Mouse (Mus musculus) right cerebral cortex, postnatal 14 days (tissue): ENCODE data around the gene Ndufaf8.
A peak's percentile ranks its signal among the peaks of the same experiment; 100 is the strongest.

ENCODE experiments used
- DNase-seq: peaks from one replicate; pipeline ENCODE4 v3.0.0; 2022

The Ndufaf8 gene

DNA sequence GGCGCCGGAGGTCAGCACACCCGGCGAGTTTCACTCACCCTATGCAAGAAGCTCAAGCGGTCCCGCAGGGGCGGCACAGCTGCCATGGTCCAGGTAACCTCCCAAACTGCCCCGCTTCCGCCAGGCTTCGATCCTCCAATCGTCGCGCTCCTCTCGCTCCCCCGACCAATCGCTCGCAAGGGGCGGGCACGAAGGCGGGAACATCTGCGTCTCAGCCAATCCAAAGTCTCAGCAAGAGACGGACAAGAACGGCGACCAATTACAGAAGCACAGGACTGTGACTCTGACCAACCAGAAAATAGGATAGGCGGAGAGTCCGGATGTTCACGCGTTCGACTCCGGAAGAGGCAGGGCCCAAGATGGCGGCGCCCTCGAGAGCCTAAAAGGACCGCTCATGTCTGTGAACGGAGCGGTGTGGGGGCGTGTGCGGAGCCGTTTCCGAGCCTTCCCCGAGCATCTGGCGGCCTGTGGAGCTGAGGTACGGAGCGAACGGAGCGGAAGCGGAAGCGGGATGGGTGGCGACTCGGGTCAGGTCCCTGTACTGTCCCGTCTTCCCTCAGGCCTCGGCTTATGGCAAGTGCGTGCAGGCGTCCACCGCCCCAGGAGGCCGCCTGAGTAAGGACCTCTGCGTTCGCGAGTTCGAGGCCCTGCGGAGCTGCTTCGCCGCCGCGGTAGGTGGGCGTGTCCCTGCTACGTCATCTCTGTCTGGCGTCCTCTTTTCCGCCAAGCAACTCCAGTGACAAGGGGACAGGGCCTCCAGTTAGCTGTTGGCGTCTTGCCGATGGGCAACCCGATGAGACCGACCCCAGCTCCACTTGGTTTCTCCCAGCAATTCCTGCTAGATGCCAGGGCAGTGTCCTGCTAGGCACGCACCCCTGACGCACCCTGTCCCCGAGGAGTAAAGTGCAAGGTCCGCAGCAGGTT is at the start of gene Ndufaf8, which contains the start of gene Tepsin:
TSS of gene Ndufaf8 (plus strand) at position 341 of the 924 bp plus-strand sequence.
TSS of gene Tepsin (minus strand) at position 144 of the 924 bp plus-strand sequence.
- peak; percentile 95 for DNase-seq

DNA sequence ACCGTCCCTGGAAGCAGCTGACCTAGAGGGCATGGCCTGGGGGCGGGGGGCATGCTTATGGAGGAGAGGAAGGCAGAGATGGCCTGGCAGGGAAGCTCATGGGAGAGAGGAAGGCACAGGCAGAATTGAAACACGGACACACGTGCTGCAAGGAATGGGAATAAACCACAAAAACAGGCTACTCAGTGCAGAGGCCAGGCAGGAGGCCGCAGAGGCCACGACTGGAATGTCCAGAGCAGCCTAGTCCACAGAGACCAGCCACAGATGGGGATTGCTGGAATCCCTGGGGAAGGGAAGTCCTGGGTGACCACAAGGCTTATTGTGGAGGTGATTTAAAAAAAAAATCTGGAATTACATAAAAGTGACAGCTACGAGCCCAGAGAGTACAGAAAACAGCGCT is 49.7 kb upstream of the Ndufaf8 start:
- no peak for DNase-seq

DNA sequence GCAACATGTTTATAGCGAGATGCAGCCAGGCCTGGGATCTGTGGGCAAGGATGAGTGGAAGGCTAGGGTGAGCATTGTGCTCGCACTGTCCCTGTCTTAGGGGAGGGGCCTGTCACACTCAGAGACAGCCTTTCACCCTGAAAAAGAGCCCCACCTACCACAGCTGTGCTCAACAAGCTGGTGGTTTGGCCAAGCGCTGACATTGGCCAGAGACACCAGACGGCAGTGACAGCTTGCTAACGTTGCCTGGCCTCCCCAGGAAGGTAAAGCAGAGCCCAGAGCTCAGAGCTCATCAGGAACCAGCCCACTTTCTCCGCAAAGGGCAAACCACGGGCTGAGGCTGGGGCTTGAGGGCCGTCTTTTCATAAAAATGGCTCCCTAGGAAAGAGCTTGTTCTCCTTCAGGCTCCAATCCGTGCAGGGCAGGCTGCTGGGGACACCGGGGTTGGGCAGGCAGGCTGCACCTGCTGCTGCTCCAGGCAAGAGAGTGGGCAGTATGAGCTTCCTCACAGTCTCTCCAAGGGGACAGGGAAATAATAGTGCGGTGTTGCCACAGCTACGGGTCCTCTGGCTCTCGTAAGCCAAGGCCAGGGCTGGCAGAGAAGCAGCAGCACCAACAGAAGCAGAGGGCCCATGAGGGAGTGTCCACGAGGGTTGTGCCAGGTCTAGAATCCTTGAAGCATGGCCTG is 47.5 kb upstream of the Ndufaf8 start:
- DNase-seq: no peak

- no peak for DNase-seq
Measured at GRCm38 (mm10) chr11:120052274-120052673, 46.5 kb upstream of the Ndufaf8 start.

GRCm38 (mm10) chr11:120053846-120054245 is 44.9 kb upstream of the Ndufaf8 start:
- no peak for DNase-seq

- no peak for DNase-seq
Measured at GRCm38 (mm10) chr11:120055953-120056732, 42.6 kb upstream of the Ndufaf8 start.

DNA sequence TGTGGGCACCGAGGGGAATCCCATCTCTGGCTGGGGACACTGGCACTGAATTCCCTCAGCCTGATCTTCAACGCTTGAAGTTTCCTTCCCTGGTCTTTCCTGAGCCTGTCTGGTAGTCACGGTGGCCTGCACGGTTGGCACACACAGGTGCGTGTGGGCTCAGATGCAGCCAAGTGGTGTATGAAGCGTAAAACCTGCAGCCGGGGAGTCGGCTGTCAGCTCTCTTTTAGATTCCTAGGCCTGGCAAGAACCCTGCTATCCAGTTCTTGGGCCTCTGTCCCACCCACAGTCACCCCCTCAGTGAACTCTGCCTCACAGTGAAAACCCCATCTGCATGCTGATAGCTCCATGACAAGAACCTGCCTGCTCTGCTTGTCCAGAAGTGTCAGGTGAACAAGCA is 38.1 kb upstream of the Ndufaf8 start:
- no peak for DNase-seq

- no peak for DNase-seq
Measured at GRCm38 (mm10) chr11:120063326-120063725, 35.4 kb upstream of the Ndufaf8 start.

- no peak for DNase-seq
Measured at GRCm38 (mm10) chr11:120064006-120064667, 34.6 kb upstream of the Ndufaf8 start.

DNA sequence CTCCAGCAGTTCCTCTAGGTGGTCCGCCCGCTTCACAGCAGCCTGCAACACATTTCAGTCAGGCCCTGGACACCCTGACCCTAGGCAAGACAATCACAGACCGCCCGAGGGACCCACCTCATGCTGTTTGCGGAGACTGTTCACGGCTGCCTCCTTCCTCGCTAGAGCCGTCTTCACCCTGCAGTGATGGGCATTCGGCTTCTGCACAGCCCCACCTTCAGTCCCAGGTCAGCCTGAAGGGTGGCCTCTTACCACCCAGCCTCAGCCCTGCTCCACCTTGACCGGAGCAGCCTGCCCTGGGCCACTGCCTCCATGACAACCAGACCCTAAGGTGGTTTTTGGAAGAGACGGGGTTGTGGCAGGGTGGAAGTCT is 34.1 kb upstream of the Ndufaf8 start:
- DNase-seq: no peak

DNA sequence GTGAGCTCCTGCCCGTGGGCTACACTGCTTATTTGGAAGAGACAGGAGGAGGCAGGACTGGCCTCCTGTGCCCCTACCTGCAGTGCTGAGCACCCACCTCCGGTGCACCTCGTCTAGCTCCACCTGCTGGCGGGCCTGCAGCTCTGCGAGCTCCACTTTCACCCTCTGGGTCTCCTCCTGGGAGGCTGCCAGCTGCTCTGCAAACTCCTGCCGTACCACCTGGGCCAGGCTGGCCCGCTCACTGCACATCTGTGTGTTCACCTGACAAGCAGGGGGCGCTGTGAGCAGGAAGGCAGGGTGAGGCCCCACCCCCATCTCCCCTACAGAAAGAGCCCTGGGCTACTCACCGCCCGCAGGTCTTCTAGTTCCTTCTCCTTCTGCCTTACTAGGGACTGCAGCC is 33.4 kb upstream of the Ndufaf8 start:
- peak; percentile 70 for DNase-seq

GRCm38 (mm10) chr11:120067834-120068233 is 30.9 kb upstream of the Ndufaf8 start:
- DNase-seq: no peak

GRCm38 (mm10) chr11:120069261-120069660 is 29.5 kb upstream of the Ndufaf8 start:
- no peak for DNase-seq

DNA sequence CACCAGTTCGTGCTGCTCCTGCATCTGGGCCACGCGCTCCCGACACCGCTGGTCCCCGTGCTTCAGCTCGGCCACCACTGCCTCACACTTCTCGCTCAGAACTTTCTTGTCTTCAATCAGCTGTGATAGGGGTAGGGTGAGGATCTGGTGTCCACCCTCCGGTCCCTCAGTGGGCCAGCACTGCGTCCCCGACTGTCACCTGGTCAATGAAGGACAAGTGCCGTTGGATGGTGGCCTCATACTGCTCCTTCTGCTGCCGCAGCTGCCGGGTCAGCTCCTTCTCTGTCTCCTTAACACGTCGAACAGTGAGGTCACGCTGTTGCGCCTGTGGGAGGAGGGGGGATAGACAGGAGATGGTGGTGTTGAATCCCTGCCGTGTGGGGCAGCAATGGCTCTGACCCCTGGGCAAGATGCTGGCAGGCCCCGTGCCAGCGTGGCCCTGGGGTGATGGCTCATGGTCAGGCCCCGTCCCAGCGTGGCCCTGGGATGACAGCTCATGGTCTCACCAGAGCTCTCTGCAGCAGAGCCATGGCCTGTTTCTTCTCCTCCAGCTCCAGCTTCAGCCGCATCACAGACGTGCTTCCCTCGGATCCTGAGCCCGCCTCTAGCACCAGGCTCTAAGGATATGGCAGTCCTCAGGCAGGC is 28.3 kb upstream of the Ndufaf8 start:
- no peak for DNase-seq

GRCm38 (mm10) chr11:120071065-120071464 is 27.7 kb upstream of the Ndufaf8 start:
- no peak for DNase-seq

GRCm38 (mm10) chr11:120071731-120072320 is 26.9 kb upstream of the Ndufaf8 start:
- no peak for DNase-seq

GRCm38 (mm10) chr11:120072986-120073647 is 25.6 kb upstream of the Ndufaf8 start:
- DNase-seq: no peak

DNA sequence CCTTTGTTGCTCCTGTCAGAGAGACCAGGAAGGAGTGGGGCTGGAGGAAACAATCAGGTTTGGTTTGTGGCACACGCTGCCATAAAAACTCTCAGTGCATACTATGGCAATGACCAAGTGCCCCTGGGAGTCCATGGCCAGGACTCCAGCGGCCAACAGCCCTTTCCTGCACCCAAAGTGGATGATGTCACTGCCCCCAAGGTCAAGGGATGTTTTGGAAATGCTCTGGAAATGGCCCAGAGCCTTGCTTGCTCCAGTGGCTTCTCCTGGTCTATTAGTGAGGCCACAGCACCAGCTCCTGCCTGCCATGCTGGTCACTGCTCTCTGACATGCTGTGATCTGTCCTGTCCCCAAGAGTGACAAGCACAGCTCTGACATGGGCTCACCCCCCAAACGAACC is 22.5 kb upstream of the Ndufaf8 start:
- DNase-seq: no peak

GRCm38 (mm10) chr11:120080282-120080681 is 18.4 kb upstream of the Ndufaf8 start:
- DNase-seq: no peak

DNA sequence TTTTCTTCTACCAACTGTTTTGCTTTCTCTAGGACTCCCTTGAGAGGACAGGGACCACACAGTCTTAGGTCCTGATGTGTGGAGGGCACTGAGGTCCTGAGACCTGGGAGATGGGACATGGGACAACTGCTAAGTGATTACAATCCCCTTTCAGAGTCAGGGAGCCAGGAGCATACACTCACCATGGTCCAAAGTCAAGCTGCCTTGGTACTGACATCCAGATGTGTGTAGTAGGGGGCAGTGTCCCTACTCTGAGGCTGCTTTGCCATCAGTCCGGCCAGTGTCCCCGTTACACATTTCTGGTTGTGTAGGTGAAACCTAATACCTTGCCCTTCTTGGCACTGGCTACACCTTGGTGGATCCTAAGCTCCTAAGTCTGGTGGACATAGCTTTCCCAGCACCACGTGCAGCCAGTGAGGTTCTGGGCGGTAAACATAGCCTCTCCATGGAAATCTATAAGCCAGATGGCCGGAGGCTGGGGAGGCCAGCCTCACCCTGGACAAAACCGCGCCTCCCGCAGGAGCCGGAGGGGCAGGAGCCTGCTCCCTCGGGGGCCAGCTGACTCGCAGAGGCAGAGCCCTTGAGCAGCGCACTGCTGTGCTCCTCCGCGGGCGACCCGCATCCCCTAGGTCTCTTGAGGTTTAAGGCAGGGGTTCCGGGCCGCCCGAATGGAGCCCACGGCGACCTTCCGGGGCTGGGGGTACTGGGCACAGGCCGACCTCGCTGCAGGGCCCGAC is 12.7 kb upstream of the Ndufaf8 start:
- DNase-seq: no peak
